Mouse (Mus musculus) neural tube, embryonic 14.5 days (tissue): ENCODE data around the gene Usp33. TPM values are rescaled to one million over a fixed set of nuclear protein-coding genes. Genes with fewer than 3 reads are reported as not detected.
A peak's percentile ranks its signal among the peaks of the same experiment; 100 is the strongest.

Source experiments
- ATAC-seq: fragments of 200-750 bp; cut with Nextera tagmentation; 2 replicates; pipeline ENCODE4 v1.8.0; 2017; ENCODE audit warnings: low read depth, mild to moderate bottlenecking, moderate TSS enrichment, moderate library complexity
- H3K27ac ChIP-seq: fragments of 300-500 bp; sonication (generic); 2 replicates; pipeline ENCODE4 v1.5.1; 2014; ENCODE audit warnings: low read depth, mild to moderate bottlenecking, control low read depth, low read length, moderate library complexity, mixed read lengths
- H3K27me3 ChIP-seq: fragments of 300-500 bp; sonication (generic); 2 replicates; pipeline ENCODE4 v1.6.1; 2014; ENCODE audit warnings: low read length; ENCODE audit not compliant: control insufficient read depth, insufficient read depth
- H3K36me3 ChIP-seq: fragments of 300-500 bp; sonication (generic); 2 replicates; pipeline ENCODE4 v1.6.1; 2014; ENCODE audit warnings: low read length, mixed read lengths; ENCODE audit not compliant: control insufficient read depth, insufficient read depth
- H3K4me1 ChIP-seq: fragments of 300-500 bp; sonication (generic); 2 replicates; pipeline ENCODE4 v1.6.1; 2014; ENCODE audit warnings: low read length; ENCODE audit not compliant: control insufficient read depth, insufficient read depth
- H3K4me2 ChIP-seq: fragments of 300-500 bp; sonication (generic); 2 replicates; pipeline ENCODE4 v1.6.1; 2014; ENCODE audit warnings: mild to moderate bottlenecking, low read depth, low read length, control low read depth
- H3K4me3 ChIP-seq: fragments of 300-500 bp; sonication (generic); 2 replicates; pipeline ENCODE4 v1.5.1; 2014; ENCODE audit warnings: low read depth, low read length, control low read depth, mixed read lengths
- H3K9ac ChIP-seq: fragments of 300-500 bp; sonication (generic); replicated peaks from 2 replicates; pipeline ENCODE4 v1.6.1; 2014; ENCODE audit warnings: low read depth, mild to moderate bottlenecking, control low read depth, low read length, mixed read lengths
- H3K9me3 ChIP-seq: fragments of 300-500 bp; sonication (generic); 2 replicates; pipeline ENCODE4 v1.6.1; 2016; ENCODE audit warnings: low read length; ENCODE audit not compliant: control insufficient read depth
- WGBS: fragments of 180-500 bp; shearing (Covaris S2); extraction: QIAGEN DNeasy Blood & Tissue Kit; methylation state at CpG from one replicate; pipeline ENCODE4 v1.1.7; 2014; 5-methylcytosine and 5-hydroxymethylcytosine counted together
- polyA plus RNA-seq: library from polyadenylated mRNA; unstranded; fragments of >200 nt; fragmentation: Nextera tagmentation; extraction: Ambion mirVana; gene quantifications from 2 replicates; pipeline ENCODE4 v1.2.1, GENCODE M21; 2014

Usp33 gene
- polyA plus RNA-seq, 1 experiment from 2014 or later: 126 TPM

DNA sequence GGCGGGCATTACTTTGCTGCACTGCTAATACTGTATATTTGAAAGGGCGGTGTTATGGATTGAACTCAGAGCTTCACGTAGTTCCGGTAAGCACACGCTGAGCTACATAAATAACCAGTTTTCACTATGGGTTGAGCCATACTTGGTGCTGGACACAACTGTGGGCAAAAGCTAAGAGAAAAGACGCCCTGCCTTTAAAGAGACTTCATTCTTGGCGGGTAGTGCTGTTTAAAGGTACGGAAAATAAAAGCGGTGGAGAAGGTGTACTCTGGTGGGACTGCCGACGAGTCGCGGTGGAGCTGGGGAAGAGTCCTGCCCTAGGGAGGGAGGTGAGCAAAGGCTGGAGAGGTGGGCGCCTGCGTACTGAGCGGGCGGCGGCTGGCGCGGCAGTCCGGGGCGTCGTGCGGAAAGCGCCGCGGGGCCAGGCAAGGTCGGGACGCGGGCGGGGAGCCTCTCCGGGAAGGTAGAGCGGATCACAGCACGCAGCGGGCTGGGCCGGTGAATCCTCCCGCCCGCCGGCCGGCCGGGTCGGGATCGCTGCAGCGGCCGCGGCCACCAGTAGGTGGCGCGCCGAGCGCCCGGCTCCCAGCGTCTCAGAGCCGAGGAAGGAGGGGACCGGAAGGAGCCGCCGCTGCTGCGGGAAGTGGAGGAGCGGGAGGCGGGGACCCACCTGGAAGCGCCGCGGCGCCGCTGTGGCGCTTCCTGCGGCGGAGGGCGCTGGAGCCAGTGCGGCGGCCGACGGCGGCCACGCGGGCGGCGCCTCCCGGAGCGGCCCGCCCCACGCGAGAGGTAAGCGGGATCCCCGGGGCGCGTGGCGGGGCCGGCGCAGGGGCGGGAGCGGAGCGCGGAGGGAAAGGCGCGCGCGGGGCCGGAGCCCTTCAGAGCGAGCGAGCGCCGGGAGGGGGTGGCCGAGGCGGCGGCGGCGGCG lies 49.3 kb downstream of the Usp33 start, which contains the start of gene Zzz3:
Gene Zzz3 (plus strand): TSS at position 124 of the 928 bp plus-strand sequence.
- H3K4me3 ChIP-seq: peak within 1 kb of the TSS; percentile 76
- H3K27ac ChIP-seq: peak within 1 kb of the TSS; percentile 98
- H3K4me2 ChIP-seq: peak within 1 kb of the TSS; percentile 74
- WGBS: under 1% methylated on average over 78 of the region's 108 CpGs
- H3K9ac ChIP-seq: peak within 1 kb of the TSS; percentile 89
- H3K4me1 ChIP-seq: peaks cover 9% of the 10 kb centered on the region
- H3K9me3 ChIP-seq: no peaks in the 10 kb centered on the region
- H3K36me3 ChIP-seq: 0 out of 2 replicates have a peak, but pooled peaks cover 4% of the 10 kb centered on the region
- ATAC-seq: peak; percentile 94
- no peaks in the 10 kb centered on the region for H3K27me3 ChIP-seq

DNA sequence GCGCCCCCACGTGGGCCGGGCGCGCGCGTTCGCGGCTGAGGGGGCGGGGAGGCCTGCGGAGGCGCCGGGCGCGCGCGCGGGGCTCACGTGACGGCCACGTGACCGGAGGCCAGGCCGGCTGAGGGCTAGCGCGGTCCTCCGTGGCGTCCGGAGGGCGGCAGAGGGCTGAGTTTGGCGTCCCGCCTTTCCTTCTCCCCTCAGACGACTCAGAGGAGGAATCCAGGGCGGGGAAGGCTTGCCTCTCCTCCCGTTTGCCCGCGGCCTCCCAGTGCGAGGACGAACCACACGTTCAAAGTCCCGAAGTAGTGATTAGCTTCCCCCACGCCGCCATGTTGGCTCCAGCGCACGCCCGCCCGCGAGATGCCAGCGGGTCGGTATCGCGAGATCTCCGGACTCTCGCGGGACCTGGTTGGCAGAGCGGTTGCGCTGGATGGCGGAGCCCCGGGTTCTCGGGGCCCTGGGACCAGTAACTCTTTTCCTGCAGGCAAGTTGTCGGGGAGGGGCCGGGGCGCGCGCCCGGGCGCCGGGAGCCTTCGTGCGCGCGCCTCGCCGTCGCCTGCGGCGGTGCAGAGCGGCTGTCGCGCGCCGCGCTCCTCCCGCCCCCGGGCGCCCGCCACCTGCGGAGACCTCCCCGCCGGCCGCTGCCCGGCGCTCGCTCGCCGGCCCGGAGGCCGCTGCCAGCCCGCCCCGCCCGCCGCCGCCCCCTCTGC lies 50.2 kb downstream of the Usp33 start:
- Histone ChIP-seq H3K27me3 (no peaks in the 10 kb centered on the region), H3K9ac (peak overlapping the region; percentile 89), H3K4me3 (peak overlapping the region; percentile 76), H3K9me3 (no peaks in the 10 kb centered on the region), H3K4me1 (peaks cover 9% of the 10 kb centered on the region), H3K36me3 (0 out of 2 replicates have a peak, but pooled peaks cover 3% of the 10 kb centered on the region), H3K27ac (peak overlapping the region; percentile 98), H3K4me2 (peak overlapping the region; percentile 83)
- WGBS: under 1% methylated on average over 71 of the region's 102 CpGs
- peak; percentile 94 for ATAC-seq

- no peaks in the 10 kb centered on the region for H3K27me3 ChIP-seq
- 2% methylated on average over 10 of the region's 10 CpGs for WGBS
- peak overlapping the region; percentile 76 for H3K4me3 ChIP-seq
- peak overlapping the region; percentile 89 for H3K9ac ChIP-seq
- H3K4me2 ChIP-seq: peak overlapping the region; percentile 83
- no peak for ATAC-seq
- peak overlapping the region; percentile 98 for H3K27ac ChIP-seq
- no peaks in the 10 kb centered on the region for H3K36me3 ChIP-seq
- H3K4me1 ChIP-seq: peaks cover 9% of the 10 kb centered on the region
- H3K9me3 ChIP-seq: no peaks in the 10 kb centered on the region
Observed at GRCm38 (mm10) chr3:152396988-152397314, 50.7 kb downstream of the Usp33 start.

- peak overlapping the region; percentile 89 for H3K9ac ChIP-seq
- H3K4me3 ChIP-seq: peak overlapping the region; percentile 76
- H3K9me3 ChIP-seq: no peaks in the 10 kb centered on the region
- peak overlapping the region; percentile 83 for H3K4me2 ChIP-seq
- H3K27me3 ChIP-seq: no peaks in the 10 kb centered on the region
- WGBS: 68% methylated on average over 9 of the region's 9 CpGs
- peaks cover 9% of the 10 kb centered on the region for H3K4me1 ChIP-seq
- no peaks in the 10 kb centered on the region for H3K36me3 ChIP-seq
- no peak overlapping the region for H3K27ac ChIP-seq
- no peak for ATAC-seq
Observed at GRCm38 (mm10) chr3:152397335-152397940, 51.2 kb downstream of the Usp33 start.

DNA sequence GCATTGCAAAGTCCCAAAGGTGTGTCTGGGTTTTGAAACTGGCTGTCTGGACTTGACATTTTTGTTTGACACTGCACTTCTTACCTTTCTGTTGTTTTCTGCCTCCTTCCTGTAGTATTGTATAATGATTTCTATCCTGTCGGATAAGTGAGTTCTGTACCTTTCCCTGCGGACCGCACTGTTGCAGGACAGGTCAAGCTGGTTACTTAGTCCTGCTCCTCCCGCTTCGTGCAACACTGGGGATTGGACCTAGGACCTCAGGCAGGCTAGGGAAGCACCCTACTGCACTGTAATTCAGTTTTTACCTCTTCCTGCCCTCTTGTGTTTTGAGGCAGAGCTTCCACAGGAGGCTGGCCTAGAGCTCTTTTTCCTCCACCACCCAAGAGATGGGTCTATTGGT lies 54.2 kb downstream of the Usp33 start:
- H3K27ac ChIP-seq: no peak overlapping the region
- no peaks in the 10 kb centered on the region for H3K36me3 ChIP-seq
- H3K9me3 ChIP-seq: no peaks in the 10 kb centered on the region
- no peaks in the 10 kb centered on the region for H3K27me3 ChIP-seq
- 93% methylated on average over 5 of the region's 5 CpGs for WGBS
- no peak overlapping the region for H3K4me2 ChIP-seq
- H3K4me1 ChIP-seq: peaks cover 9% of the 10 kb centered on the region
- H3K4me3 ChIP-seq: no peak overlapping the region
- no peak overlapping the region for H3K9ac ChIP-seq
- no peak for ATAC-seq

DNA sequence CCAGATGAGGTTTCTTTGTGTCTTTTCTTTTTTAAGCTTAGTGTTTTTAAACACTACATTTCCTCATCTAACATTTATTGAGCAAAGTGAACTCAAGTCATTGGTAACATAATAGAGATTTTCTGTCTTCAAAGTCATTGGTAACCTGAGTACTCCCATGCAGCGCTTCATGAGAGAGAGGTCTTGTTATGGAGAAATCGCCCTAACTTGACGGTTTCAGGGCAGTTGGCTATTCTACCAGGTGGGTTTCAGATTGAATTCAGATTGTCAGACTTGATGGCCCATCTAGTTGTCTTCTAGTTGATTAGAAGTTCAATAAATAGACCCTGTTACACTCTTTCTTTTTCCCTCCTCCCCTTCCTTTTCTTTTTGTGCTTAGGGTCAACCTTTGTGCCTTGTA lies 54.6 kb downstream of the Usp33 start:
- no peak overlapping the region for H3K9ac ChIP-seq
- H3K27me3 ChIP-seq: no peaks in the 10 kb centered on the region
- WGBS: 80% methylated on average over 3 of the region's 3 CpGs
- H3K4me3 ChIP-seq: no peak overlapping the region
- H3K9me3 ChIP-seq: no peaks in the 10 kb centered on the region
- no peak for ATAC-seq
- no peaks in the 10 kb centered on the region for H3K36me3 ChIP-seq
- no peak overlapping the region for H3K27ac ChIP-seq
- no peak overlapping the region for H3K4me2 ChIP-seq
- peaks cover 9% of the 10 kb centered on the region for H3K4me1 ChIP-seq

DNA sequence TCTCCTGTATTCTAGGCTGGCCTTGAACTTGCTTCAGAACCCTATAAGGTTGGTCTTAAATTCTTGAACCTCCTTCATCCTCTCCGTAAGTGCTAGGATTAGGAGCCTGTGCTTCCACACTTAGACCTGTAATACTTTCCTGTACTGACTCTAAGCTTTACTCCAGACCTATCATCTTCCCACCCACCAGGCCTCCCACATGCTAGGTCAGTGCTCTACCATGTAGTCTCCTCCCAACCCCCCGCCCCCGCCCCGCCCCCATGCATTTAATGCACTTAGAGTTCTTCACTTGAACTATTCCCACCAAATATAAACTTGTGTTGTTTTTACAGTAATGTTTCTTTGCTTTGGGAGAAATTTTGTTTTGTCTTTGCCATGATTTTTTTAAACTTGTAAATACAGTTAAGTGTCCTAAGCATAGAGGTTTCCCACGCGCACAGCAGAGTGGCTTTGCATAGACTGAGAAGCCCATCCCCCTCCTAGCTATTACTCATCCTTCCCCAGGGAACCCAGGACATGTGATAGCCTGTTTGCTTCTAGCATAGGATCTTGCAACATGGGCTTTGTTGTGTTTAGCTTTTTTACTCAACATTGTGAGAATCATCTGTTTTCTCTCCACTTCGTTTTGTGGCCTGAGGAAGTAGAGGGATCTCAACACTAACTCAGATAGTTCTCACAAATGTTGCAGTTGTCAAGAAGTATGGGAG lies 55.8 kb downstream of the Usp33 start:
- no peak overlapping the region for H3K4me2 ChIP-seq
- no peaks in the 10 kb centered on the region for H3K36me3 ChIP-seq
- no peak overlapping the region for H3K27ac ChIP-seq
- ATAC-seq: no peak
- H3K27me3 ChIP-seq: no peaks in the 10 kb centered on the region
- no peak overlapping the region for H3K4me3 ChIP-seq
- H3K9me3 ChIP-seq: no peaks in the 10 kb centered on the region
- no peak overlapping the region for H3K9ac ChIP-seq
- H3K4me1 ChIP-seq: peaks cover 9% of the 10 kb centered on the region
- WGBS: 79% methylated on average over 7 of the region's 7 CpGs

DNA sequence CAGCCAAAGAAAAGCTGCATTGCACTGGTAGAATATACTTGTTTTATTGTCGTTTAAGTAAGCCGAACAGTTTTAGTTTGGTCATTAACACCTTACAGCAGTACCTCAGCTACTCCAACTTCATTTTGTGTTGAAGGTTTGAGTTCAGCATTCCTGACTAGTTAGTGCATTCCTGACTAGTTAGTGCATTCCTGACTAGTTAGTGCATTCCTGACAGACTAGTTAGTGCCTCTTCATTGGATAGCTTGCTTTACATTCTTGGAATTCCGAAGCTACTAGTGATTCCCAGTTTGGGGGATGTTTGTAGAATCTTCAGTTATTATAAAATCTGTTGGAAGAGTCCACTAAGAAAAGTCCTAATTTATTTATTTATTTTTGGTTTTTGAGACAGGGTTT lies 56.4 kb downstream of the Usp33 start:
- H3K36me3 ChIP-seq: no peaks in the 10 kb centered on the region
- no peak overlapping the region for H3K9ac ChIP-seq
- H3K4me1 ChIP-seq: peaks cover 5% of the 10 kb centered on the region
- no peaks in the 10 kb centered on the region for H3K27me3 ChIP-seq
- no peak overlapping the region for H3K4me2 ChIP-seq
- H3K4me3 ChIP-seq: no peak overlapping the region
- no peaks in the 10 kb centered on the region for H3K9me3 ChIP-seq
- ATAC-seq: no peak
- WGBS: 95% methylated on average over 3 of the region's 3 CpGs
- no peak overlapping the region for H3K27ac ChIP-seq
